Mouse (Mus musculus) spleen, embryonic (tissue): ENCODE data around the gene Hcfc2.

Experiments
- CTCF ChIA-PET: fragments of 350-600 bp; sonication (Branson Sonifier 250); formaldehyde crosslinking; loops from one replicate; lab custom pipeline; 2022; lab: Charles Lee

The Hcfc2 gene

GRCm38 (mm10) chr10:82695956-82696355 lies at the start of gene Hcfc2:
Hcfc2 (plus strand) TSS chr10:82696160.
- CTCF ChIA-PET, result no interaction called here

- CTCF ChIA-PET, result no interaction called here
These were observed 48.7 kb upstream of the Hcfc2 start for GRCm38 (mm10) chr10:82647205-82647811.

GRCm38 (mm10) chr10:82651221-82651620 lies 44.7 kb upstream of the Hcfc2 start:
- CTCF ChIA-PET, result interaction anchor here (0.9 kb wide), 1 partner anchor 705 kb away, joined by 3 read pairs; no protein-coding TSS in a partner anchor

GRCm38 (mm10) chr10:82652625-82653024 lies 43.3 kb upstream of the Hcfc2 start:
- CTCF ChIA-PET, result no interaction called here

GRCm38 (mm10) chr10:82654581-82654980 lies 41.4 kb upstream of the Hcfc2 start:
- CTCF ChIA-PET, result no interaction called here

- CTCF ChIA-PET, result no interaction called here
These were observed 34.1 kb upstream of the Hcfc2 start for GRCm38 (mm10) chr10:82661820-82662219.

GRCm38 (mm10) chr10:82662267-82662990 lies 33.5 kb upstream of the Hcfc2 start:
- CTCF ChIA-PET, result interaction anchor here (0.6 kb wide), 1 partner anchor 464 kb away, joined by 3 read pairs; no protein-coding TSS in a partner anchor

GRCm38 (mm10) chr10:82663289-82663688 lies 32.7 kb upstream of the Hcfc2 start:
- CTCF ChIA-PET, result no interaction called here

- CTCF ChIA-PET, result no interaction called here
These were observed 30.0 kb upstream of the Hcfc2 start for GRCm38 (mm10) chr10:82665951-82666350.

- CTCF ChIA-PET, result no interaction called here
These were observed 29.3 kb upstream of the Hcfc2 start for GRCm38 (mm10) chr10:82666436-82667234.

- CTCF ChIA-PET, result no interaction called here
These were observed 25.8 kb upstream of the Hcfc2 start for GRCm38 (mm10) chr10:82670205-82670604.

- CTCF ChIA-PET, result interaction anchor here (0.7 kb wide), 1 partner anchor 20 kb away, joined by 3 read pairs; no protein-coding TSS in a partner anchor
These were observed 19.0 kb upstream of the Hcfc2 start for GRCm38 (mm10) chr10:82676949-82677348.

GRCm38 (mm10) chr10:82680769-82681168 lies 15.2 kb upstream of the Hcfc2 start:
- CTCF ChIA-PET, result no interaction called here

GRCm38 (mm10) chr10:82681639-82682038 lies 14.3 kb upstream of the Hcfc2 start:
- CTCF ChIA-PET, result no interaction called here

GRCm38 (mm10) chr10:82685440-82685839 lies 10.5 kb upstream of the Hcfc2 start:
- CTCF ChIA-PET, result no interaction called here

- CTCF ChIA-PET, result no interaction called here
These were observed 6.2 kb upstream of the Hcfc2 start for GRCm38 (mm10) chr10:82689681-82690211.

- CTCF ChIA-PET, result no interaction called here
These were observed 5.5 kb upstream of the Hcfc2 start, which contains the start of gene Glt8d2 for GRCm38 (mm10) chr10:82690494-82690893. Glt8d2 (minus strand) TSS chr10:82690650.

- CTCF ChIA-PET, result interaction anchor here (0.6 kb wide), 1 partner anchor 20 kb away, joined by 3 read pairs; no protein-coding TSS in a partner anchor
These were observed 606 bp downstream of the Hcfc2 start for GRCm38 (mm10) chr10:82696453-82697079.

- CTCF ChIA-PET, result interaction anchor here (0.6 kb wide), 1 partner anchor 21 kb away, joined by 3 read pairs; no protein-coding TSS in a partner anchor
These were observed 1.4 kb downstream of the Hcfc2 start for GRCm38 (mm10) chr10:82697305-82697898.

GRCm38 (mm10) chr10:82698712-82699261 lies 2.8 kb downstream of the Hcfc2 start:
- CTCF ChIA-PET, result no interaction called here
